Mouse (Mus musculus): ENCODE data around the gene Car11. TPM values are rescaled to one million over a fixed set of nuclear protein-coding genes. Genes with fewer than 3 reads are reported as not detected.

Car11 gene
- total RNA-seq, 2 experiments from 2014 or later: 4.3 to 6.6 TPM

DNA sequence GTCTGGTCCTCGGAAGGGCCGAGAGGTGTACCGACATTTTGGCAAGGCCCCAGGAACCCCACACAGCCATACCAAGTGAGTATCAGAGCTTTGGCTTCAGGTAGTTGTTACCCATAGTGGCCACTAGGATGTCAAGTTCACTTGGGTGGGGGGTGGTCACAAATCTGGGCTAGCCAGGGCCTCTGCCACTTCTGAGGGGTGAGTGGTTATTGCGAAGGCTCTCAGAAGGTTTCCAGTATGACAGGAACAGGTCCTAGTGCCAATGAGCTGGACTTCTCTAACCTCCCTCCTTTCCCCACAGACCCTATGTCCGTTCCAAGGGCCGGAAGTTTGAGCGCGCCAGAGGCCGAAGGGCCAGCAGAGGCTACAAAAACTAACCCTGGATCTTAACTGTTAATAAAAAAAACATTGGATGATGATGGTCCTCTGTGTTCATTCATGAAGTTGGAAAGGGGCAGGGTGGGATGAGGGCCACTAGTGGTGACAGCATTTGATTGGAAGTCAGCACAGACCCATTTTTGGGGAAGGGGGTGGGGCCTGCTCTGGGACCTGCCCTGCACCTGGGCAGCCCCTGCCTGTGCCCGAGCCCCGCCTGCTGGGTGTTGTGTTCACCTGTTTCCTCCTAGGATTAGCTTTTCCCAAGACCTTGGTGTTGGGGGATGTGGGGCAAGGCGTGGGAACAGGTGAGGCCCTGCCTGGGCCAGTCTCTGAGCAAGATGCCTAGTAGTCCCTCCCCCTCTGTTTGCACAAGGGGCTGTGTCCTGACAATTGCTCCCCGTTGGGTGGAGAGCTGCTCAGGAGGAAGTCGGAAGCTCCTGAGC, 21.0 kb downstream of the Car11 start, which contains the start of gene Fam83e:
Gene Fam83e, plus strand, starts transcription at position 800 of the 821 bp plus-strand sequence.
- DNase-seq: no peak

DNA sequence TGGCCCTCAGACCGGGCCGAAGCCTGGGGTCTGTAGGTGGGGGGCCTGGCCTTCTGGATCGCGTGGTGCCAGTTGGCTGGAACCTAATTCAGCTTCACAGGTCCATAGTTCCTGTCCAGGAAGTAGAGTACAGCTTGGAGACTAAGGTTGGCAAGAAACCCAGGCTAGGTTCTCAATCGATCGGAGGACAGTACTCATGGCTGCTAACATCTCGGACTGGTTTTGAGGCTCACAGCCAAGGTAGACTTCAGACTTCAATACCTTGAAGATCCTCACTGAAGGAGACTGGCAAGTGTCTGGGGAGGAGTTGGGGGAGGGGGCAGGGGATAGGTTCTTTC, 21.6 kb downstream of the Car11 start:
- intact Hi-C loops (cut with DNase I): no loop called here
- no peak for DNase-seq

More for the DNA sequence above, 21.0 kb downstream of the Car11 start, which contains the start of gene Fam83e:
- intact Hi-C loops (cut with DNase I): no loop called here

DNA sequence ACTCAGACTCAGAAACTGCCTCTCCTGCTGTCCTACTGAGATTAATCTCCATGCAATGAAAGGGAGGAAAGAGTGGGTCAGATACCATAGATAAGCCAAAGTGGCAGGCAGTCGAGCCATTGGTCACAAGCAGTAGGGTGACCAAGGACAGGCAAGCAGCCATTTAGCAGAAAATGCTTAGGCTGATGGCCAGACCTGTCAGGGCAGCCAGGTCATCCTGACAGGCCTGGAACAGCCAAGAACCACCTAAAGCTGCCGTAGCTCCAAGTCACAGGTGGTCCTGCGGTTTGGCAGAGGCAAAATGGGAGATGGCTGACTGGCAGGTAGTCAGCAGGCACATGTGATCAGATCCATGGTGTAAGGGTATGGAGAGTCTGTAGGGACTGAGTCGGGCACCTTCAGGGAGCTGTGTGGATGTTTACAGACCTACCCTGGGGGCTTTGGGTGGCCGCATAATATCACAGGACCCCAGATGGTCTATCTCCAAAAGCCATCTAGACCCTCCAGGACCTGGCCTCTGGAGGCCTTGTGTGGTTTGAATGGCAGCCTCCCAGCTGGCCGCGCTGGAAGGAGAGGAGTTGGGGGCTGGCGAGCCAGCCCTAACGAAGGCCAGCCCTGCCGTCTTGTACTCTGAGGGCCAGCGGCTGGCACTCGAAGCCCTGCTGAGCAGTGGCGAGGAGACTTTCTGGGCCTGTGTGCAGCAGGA, 22.2 kb downstream of the Car11 start:
- DNase-seq: no peak
- intact Hi-C loops (cut with DNase I): no loop called here

DNA sequence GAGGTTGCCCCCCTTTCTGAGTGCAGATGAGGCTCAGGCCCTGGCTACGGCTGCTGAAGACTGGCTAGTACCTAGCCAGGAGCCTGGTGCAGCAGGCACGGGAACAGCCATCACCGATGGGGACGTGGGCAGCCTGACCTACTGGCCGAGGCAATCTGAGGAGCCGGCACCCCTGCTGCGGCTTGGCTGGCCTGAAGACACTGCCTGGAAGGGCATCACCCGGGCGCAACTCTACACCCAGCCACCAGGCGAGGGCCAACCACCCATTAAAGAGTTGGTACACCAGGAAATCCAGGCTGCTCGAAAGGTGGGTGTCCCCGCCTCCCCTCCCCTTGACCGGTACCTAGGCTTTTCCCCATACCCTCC, 22.7 kb downstream of the Car11 start:
- no peak for DNase-seq
- intact Hi-C loops (cut with DNase I): no loop called here

DNA sequence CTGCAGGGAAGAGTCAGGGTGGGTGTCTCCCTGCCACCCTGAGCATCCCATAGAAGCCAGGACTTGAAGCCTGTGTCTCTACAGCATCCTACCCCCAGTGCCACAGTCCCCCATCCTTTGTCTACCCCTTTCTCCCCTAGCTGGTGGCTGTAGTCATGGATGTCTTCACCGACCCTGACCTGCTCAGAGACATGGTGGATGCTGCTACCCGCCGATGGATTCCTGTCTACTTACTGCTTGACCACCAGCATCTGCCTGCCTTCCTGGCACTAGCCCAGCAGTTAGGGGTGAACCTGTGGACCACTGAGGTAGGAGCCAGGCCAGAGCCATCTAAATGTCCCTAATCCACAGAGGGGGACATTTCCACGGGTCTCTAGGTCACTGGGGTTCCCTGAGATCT, 23.7 kb downstream of the Car11 start:
- intact Hi-C loops (cut with DNase I): no loop called here
- no peak for DNase-seq

DNA sequence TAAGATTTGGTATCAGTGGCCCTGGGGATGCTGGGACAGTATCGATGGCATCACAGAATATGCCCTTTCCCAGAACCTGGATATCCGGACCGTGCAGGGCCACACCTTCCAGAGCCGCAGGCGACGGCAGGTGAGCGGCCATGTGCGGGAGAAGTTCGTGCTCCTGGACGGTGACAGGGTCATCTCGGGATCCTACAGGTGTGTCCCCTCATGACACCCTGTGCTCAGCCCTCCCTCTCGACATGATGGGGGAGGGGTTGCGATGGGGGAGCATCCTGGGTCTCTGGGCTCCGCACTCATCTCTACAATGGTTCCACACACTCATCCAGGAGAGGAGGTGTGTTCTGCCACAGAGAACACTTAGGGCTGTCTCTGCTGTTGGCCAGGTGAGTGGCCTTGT, 24.1 kb downstream of the Car11 start:
- no peak for DNase-seq
- intact Hi-C loops (cut with DNase I): no loop called here

DNA sequence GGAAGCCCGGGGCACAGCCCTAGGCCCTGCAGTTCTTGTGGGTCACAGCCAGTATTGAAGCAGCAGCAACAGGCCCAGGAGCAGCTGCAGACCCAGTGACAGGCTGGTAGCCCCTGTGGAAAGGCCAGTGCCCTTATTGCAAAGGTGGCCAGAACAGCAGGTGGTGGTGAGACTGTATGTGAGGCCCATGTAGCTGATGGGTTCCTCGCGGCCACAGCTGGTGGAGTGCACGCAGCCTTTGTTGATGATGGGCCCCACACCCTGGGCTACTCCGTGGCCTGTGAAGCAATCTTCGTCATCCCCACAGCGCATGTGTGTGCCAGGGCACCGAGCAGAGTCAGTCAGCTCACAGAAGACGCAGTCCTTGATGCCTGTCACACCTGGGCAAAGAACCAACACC, 25.5 kb downstream of the Car11 start:
- intact Hi-C loops (cut with DNase I): no loop called here
- DNase-seq: no peak

DNA sequence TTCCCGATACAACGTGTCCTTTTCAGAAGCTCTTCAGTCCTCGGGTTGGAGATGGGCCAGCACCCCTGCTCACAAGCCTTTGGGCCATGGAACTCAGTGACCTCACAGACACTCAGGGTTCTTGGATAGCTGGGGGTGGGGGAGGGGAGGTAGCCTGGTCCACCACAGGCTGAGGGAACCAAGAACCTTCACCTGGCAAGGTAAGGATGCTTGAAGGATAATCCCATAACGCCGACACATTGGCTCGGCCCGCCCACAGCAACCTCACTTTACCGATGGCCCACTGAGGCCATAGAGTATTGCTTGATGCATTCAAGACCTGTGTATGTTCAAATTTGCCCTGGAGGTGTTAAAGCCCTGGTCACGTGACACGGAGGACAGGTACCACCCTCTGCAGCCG, 26.1 kb downstream of the Car11 start, which contains the start of gene Spaca4:
Gene Spaca4, minus strand, starts transcription at position 101 of the 400 bp plus-strand sequence.
- no peak for DNase-seq
- intact Hi-C loops (cut with DNase I): no loop called here

DNA sequence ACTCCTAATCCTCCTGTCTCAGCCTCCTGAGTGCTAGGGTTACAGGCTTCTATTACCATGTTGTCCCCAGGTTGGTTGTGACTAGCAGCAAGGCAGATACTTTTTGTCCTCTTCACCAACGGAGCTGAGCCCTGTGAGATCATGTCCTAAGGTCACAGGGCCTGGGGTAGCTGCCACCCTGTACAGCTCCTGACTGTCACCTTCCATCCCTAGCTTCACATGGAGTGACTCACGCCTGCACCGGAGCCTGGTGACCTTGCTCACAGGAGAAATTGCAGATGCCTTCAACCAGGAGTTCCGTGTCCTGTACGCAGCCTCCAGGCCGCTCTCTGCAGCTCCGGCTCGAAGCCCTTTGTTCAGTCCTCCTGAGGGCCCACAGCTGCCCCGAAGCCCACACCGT, 26.8 kb downstream of the Car11 start:
- DNase-seq: no peak
- intact Hi-C loops (cut with DNase I): no loop called here

DNA sequence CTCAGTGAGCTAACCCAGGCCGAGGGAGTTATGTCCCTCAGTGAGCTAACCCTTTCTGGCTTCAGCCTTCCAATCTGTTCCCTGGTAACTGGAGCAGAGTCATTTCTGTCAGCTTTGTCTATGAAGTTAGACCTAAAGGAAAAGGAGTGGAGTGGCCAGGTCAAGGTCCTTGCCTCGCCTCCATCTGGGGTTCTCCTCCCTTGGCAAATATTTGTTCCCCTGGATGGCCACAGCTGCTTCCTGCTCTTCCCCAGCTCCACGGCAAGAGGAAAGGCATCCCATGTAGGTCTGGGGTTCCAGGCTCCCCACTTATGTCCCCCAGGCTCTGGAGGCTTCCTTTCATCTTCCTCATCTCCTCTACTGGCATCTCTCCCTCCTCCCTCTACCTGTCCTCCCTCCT, 28.0 kb downstream of the Car11 start:
- DNase-seq: no peak
- intact Hi-C loops (cut with DNase I): no loop called here

DNA sequence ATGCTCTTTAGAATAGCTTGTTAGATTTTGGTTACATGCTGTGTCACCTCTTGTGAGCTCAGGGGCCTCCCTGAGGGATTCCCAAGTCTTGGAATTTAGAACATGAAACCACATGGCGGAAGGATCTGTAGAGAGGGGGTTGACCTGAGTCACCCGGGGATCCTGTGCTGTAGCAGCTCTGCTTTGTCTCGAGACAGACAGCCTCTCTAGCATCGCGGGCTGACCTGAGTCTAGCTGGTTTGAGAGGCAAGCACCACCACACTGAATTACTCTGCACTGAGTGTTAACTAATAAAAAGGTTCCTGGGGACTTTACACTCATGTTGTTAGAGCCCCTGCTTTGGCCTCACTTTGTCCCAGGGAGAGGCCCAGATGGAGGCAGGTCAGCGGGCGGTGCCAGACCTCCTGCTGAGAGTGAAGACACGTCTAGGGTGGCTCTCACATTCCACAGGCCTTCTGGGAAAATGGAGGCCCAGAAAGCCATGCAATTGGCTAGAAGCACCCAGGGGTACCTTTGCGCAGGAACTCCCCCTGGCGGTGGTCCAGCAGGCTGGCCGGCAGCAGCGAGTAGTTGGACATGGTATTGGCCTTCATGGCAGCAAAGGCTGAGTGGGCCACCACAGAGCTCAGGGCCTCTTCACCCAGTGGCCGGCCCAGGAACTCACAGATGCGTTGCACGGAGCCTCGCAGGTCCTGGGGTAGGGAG, 31.2 kb downstream of the Car11 start:
- peak in 1 of 2 experiments; percentile 53 for DNase-seq
- intact Hi-C loops (cut with DNase I): no loop called here

DNA sequence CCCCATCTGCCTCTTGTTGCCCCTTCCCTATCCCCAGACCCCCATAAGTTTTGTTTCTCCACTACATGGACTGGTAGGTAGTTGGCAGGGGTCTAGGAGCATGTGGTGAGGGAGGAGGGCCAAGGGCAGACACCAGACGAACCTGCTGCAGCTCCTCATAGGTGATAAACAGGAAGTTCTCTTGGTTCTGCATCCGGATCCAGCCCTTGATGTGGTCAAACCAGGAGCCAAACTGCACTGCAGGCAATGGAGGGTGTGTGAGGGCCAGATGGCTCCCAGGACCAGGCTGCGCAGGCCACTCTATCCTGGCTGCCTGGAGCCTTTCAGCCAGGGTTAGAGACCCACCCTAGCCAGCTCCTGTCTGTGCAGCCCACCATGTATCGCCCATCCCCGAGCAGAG, 33.8 kb downstream of the Car11 start:
- DNase-seq: no peak

DNA sequence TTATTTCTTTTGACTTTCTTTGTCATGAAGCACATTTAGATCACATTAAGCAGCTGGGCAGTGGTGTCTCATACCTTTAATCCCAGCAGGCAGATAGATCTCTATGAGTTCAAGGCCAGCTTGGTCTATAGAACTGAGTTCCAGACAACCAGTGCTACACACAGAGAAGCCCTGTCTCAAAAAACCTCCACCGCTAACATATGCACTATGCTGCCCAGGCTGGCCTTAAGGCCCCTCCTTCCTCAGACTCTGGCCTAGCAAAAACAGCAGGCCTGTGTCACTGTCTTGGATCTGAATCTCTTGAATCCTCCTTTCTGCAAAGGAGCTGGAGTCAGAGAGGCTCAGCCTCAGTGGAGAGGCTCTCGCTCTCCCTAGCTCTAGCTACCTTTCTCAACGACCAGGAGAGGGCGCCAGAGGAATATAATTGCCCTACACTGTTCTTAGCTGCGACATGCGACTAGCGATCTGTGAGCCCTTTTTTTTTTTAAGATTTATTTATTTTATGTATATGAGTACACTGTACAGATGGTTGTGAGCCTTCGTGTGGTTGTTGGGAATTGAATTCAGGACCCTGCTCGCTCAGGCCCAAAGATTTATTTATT, 39.6 kb downstream of the Car11 start:
- intact Hi-C loops (cut with DNase I): loop anchor here (1.0 to 2.0 kb wide), 3 partner anchors 62 to 270 kb away; no protein-coding TSS in a partner anchor
- peak; percentile 83 to 88 for DNase-seq

More for the DNA sequence above, 33.8 kb downstream of the Car11 start:
- intact Hi-C loops (cut with DNase I): no loop called here

DNA sequence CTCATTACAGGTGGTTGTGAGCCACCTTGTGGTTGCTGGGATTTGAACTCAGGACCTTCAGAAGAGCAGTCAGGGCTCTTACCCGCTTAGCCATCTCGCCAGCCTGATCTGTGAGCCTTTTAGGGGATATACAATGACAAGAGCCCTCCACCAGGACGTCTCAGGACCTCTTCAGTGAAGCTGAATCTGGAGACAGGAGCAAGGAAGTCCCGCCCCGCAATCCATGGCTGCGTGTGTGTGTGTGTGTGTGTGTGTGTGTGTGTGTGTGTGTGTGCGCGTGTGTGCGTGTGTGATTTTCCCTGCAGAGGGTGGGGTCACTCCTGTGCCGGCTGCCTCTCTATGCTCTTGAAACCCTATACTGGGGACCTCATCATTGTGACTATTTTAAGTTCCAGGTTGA, 40.2 kb downstream of the Car11 start:
- DNase-seq: no peak

DNA sequence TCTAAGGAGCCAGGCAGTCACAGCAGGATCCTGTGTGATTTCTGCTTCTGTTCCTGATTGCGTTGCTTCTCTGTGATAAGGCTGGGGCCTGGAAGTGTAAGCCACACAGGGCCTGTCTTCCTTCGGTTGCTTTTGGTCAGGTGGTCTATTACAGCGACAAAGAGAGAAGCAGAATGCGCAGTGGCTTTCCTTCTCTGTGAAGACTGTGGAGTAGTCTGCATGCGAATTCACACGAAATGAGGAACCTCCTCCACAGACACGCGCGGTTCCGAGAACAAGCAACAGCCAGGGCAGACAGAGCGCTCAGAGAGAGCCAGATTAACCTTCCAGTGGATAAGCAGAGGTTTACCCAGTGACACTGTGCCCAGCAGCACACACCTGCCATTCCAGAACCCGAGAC, 41.7 kb downstream of the Car11 start:
- intact Hi-C loops (cut with DNase I): no loop called here
- DNase-seq: no peak

More for the DNA sequence above, 40.2 kb downstream of the Car11 start:
- intact Hi-C loops (cut with DNase I): loop anchor here (1.0 to 2.0 kb wide), 3 partner anchors 61 to 269 kb away; no protein-coding TSS in a partner anchor

DNA sequence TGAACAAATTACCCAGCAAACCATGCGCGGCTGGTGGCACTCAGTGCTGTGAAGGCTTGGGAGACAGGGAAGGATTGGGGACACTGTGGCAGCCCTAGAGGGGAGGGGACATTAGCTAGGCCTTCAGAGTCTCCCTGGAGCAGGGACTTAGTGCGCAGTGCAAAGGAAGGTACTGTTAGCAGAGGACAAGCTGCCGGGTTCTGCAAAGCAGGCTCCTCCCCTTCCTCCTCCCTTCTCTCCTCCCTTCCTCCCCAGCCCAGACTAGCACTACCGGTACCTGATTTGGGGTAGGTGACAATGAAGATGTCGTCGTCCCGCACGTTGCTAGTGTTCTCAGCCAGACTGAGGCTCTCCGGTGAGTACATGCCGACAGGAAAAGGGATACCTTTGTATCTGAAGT, 42.1 kb downstream of the Car11 start:
- no peak for DNase-seq
- intact Hi-C loops (cut with DNase I): no loop called here

DNA sequence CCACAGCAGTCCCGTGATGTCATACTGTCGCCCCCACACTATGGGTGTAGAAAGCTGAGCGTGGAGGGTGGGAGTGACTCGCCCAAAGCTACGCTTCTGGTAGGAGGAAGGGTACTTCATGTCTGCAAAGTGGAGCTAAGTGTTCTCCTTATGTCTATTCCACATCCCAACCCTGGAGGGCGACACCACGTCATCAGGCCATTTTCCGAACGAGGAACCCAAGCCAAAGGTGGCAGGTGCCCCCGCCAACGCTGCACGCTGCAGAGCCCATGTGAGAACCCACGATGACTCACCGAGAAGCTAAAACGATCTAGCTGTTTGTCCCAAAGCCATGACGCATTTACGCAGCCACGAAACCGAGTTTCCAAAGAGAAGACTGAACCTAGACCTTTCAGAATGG, 42.7 kb downstream of the Car11 start:
- DNase-seq: no peak

DNA sequence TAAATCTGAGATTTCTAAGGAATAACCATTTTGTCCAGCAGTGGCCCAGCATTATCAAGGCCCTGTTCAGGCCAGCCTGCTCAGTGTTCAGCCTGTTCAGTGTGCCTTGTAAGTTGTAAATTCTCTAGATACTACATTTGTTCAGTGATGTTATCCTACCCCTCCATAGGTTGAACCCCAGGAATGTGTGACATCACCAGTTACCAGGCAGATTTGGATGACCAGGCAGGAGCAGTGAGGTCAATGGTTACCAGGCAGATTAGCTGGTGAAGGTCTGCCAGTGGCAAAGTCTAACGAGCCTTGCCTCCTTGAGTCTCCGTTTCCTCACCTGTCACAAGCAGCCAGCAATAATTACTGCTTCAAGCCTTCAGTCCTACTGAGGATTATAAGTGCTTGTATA, 44.7 kb downstream of the Car11 start:
- intact Hi-C loops (cut with DNase I): no loop called here
- peak; percentile 48 to 79 for DNase-seq

More for the DNA sequence above, 42.7 kb downstream of the Car11 start:
- intact Hi-C loops (cut with DNase I): no loop called here

DNA sequence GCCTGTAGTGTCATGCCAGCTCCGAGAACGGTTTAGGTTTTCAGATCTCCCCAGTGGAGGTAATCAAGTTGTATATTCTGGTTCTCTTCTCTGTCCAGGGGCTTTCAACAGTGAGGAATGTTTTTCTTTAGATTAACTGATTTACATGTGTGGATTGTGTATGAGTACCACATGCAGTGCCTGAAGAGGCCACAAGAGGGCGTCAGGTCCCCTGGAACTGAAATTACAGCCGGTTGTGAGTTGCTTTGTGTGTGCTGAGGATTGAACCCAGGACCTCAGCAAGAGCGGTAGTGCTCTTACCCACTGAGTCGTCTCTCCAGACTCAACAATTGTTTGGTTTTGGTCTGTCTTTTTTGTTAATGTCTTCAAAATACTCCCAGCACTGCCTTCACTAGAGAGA, 46.9 kb downstream of the Car11 start:
- DNase-seq: no peak
- intact Hi-C loops (cut with DNase I): no loop called here

DNA sequence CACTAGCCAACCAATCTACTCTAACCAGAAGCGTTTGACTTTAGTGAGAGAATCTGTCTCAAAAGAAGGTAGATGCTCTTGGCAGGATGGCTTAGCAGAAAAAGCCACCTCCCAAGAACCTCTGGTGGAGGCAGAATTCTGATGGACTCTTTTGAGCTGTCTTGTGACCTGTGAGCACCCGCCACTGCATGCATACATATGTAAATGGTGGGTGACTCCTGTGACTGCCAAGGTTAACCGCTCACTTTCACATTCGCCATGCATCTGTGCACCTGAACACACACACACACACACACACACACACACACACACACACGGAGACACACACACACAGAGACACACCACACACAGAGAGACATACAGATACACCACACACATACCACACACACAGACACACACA, 47.8 kb downstream of the Car11 start:
- intact Hi-C loops (cut with DNase I): no loop called here
- no peak for DNase-seq

DNA sequence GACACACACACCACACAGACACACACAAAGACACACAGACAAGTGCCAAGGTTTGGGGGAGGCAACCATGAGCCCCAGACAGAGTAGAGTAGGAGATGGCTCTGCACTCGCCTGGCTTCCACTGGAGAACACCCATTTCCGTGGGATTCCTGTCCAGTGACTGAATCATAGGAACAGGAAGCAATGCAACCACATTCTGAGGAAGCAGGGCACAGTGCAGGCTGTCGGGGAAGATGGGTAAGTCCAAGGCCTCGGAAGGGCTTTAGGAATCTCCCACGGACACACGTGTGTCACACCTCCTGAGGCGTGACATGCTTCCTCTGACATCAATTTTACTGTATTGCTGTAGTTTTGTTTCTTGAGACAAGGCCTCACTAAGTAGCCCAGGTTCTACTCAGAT, 48.5 kb downstream of the Car11 start:
- intact Hi-C loops (cut with DNase I): no loop called here
- no peak for DNase-seq
